Mouse (Mus musculus) forebrain, embryonic 12.5 days (tissue): ENCODE data around the gene Prkrip1. TPM values are rescaled to one million over a fixed set of nuclear protein-coding genes. Genes with fewer than 3 reads are reported as not detected.

Source experiments
- ATAC-seq: fragments of 200-750 bp; cut with Nextera tagmentation; 2 replicates; pipeline ENCODE4 v1.8.0; 2017; ENCODE audit warnings: moderate TSS enrichment; ENCODE audit not compliant: low FRiP score
- H3K27ac ChIP-seq: fragments of 300-500 bp; sonication (generic); 2 replicates; pipeline ENCODE4 v1.5.1; 2016; ENCODE audit warnings: mild to moderate bottlenecking
- H3K27me3 ChIP-seq: fragments of 300-500 bp; sonication (generic); 2 replicates; pipeline ENCODE4 v1.6.1; 2016; ENCODE audit warnings: mild to moderate bottlenecking
- H3K36me3 ChIP-seq: fragments of 300-500 bp; sonication (generic); replicated peaks from 2 replicates; pipeline ENCODE4 v1.6.1; 2016; ENCODE audit warnings: mild to moderate bottlenecking
- H3K4me1 ChIP-seq: fragments of 300-500 bp; sonication (generic); 2 replicates; pipeline ENCODE4 v1.6.1; 2016
- H3K4me2 ChIP-seq: fragments of 300-500 bp; sonication (generic); 2 replicates; pipeline ENCODE4 v1.6.1; 2016; ENCODE audit warnings: mild to moderate bottlenecking, moderate library complexity
- H3K4me3 ChIP-seq: fragments of 300-500 bp; sonication (generic); replicated peaks from 2 replicates; pipeline ENCODE4 v1.5.1; 2016; ENCODE audit warnings: mild to moderate bottlenecking
- H3K9ac ChIP-seq: fragments of 300-500 bp; sonication (generic); 2 replicates; pipeline ENCODE4 v1.6.1; 2016; ENCODE audit warnings: mild to moderate bottlenecking
- H3K9me3 ChIP-seq: fragments of 300-500 bp; sonication (generic); 2 replicates; pipeline ENCODE4 v1.6.1; 2016
- WGBS: fragments of 180-500 bp; shearing (Covaris S2); methylation state at CpG from one replicate; pipeline ENCODE4 v1.1.7; 2016; 5-methylcytosine and 5-hydroxymethylcytosine counted together
- polyA plus RNA-seq: library from polyadenylated mRNA; unstranded; fragments of >200 nt; fragmentation: Nextera tagmentation; extraction: Ambion mirVana; gene quantifications from 2 replicates; pipeline ENCODE4 v1.2.1, GENCODE M21; 2016

The Prkrip1 gene
- 71.0 and 80.1 TPM in 2 replicates for polyA plus RNA-seq

DNA sequence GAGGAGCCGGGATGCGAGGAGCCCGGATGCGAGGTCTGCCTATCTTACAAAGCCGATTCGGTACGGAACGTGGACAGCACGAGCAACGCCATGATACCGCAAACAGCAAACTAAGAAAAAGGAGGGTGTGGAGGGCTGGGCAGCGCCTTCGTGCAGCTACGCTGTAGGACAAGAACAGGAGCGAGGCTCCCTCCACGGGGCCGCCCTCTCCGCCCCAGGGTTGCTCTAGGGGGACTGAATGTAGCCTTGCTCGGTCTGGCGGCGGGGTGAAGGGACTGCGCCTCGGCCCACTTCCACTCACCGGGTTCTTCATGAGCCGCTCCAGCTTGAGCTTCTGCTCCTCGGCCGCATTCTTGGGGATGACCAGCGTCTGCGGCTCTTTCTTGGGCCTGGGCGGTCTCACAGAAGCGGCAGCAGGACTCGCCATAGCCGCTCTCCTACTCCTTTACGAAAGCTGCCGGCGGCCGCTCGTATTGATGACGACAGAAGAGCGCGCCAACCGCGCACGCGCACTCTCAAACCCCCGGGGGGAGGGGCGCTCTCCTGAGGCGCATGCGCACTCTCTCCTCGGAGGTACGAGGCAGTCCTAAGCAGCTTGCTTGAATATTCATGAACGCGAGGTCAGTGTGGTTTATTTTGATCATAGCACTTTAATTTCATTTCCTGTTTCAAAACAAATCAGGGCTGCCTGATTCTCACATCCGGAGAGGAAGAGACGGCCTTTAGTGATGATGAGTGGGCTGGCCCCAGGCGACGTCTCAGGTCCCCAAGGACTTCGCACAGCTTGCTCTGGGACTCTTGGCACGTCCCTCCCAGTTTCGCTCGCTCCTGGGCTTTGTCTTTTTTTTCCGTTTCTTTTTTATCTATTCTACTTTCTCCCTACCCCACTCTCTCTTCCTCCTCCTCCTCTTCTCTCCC lies at the start of gene Prkrip1:
TSS of gene Prkrip1 (minus strand) at position 490 of the 918 bp plus-strand sequence.
- Histone ChIP-seq H3K4me3 (peak within 1 kb of the TSS; percentile 74), H3K36me3 (peaks cover 35% of the 10 kb centered on the region), H3K9ac (peak within 1 kb of the TSS; percentile 84), H3K4me1 (peaks cover 17% of the 10 kb centered on the region), H3K27ac (peak within 1 kb of the TSS; percentile 78), H3K4me2 (peak within 1 kb of the TSS; percentile 90), H3K27me3 (no peaks in the 10 kb centered on the region), H3K9me3 (no peaks in the 10 kb centered on the region)
- peak; percentile 91 for ATAC-seq
- WGBS: under 1% methylated on average over 62 of the region's 62 CpGs

DNA sequence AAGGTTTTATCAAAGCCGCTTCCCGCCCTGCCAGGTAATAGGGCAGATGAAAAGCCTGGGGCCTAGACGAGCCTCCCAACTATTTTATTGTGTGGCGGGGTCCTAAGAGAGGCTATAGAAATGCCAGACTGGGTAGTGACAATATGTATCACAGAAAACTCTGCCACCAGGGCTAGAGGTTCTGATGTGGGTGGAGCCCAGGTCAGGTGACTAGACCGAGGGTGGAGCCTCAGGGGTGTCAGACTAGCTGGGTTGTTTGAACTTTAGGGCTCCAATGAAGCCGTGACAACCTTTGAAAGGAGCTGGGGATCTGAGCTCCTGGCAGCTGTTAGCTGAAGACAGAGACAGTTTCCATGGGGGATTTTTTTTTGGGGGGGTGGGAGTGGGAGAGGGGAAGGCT lies 49.7 kb upstream of the Prkrip1 start:
- Histone ChIP-seq H3K4me3 (no peak overlapping the region), H3K27ac (no peak overlapping the region), H3K4me2 (no peak overlapping the region), H3K36me3 (peaks cover 16% of the 10 kb centered on the region), H3K9me3 (no peaks in the 10 kb centered on the region), H3K4me1 (peaks cover 17% of the 10 kb centered on the region), H3K9ac (no peak overlapping the region), H3K27me3 (0 out of 2 replicates have a peak, but pooled peaks cover 9% of the 10 kb centered on the region)
- no peak for ATAC-seq
- 66% methylated on average over 6 of the region's 6 CpGs for WGBS

DNA sequence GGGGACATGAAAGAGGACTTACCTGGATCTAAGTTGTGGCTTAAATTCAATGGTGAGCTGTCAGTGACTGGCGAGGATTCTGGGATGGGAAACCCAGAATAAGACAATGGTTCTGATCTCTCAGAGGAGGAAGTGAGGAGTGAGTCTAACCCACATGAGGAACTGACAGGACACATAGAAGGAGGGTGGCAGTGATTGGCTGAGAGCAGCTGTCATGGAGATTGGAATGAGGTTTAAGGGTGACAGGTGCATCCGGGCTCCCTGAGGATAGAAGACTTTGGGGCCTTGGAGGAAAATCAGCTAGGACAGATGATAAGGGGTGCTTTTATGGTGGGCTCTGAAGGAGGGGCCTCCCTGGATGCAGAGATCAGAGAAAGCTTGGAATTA lies 47.7 kb upstream of the Prkrip1 start, which contains the start of gene Sh2b2:
TSS of gene Sh2b2 (minus strand) at position 105 of the 387 bp plus-strand sequence.
- ATAC-seq: no peak
- 86% methylated on average over 2 of the region's 2 CpGs for WGBS
- H3K4me1 ChIP-seq: peaks cover 32% of the 10 kb centered on the region
- peak within 1 kb of the TSS; percentile 78; the same call in 1 of the 2 replicates for H3K27ac ChIP-seq
- H3K4me3 ChIP-seq: peak within 1 kb of the TSS; percentile 67
- H3K9ac ChIP-seq: peak within 1 kb of the TSS; percentile 80; the same call in 1 of the 2 replicates
- H3K27me3 ChIP-seq: 0 out of 2 replicates have a peak, but pooled peaks cover 9% of the 10 kb centered on the region
- peaks cover 12% of the 10 kb centered on the region for H3K36me3 ChIP-seq
- no peaks in the 10 kb centered on the region for H3K9me3 ChIP-seq
- peak within 1 kb of the TSS; percentile 88 for H3K4me2 ChIP-seq

DNA sequence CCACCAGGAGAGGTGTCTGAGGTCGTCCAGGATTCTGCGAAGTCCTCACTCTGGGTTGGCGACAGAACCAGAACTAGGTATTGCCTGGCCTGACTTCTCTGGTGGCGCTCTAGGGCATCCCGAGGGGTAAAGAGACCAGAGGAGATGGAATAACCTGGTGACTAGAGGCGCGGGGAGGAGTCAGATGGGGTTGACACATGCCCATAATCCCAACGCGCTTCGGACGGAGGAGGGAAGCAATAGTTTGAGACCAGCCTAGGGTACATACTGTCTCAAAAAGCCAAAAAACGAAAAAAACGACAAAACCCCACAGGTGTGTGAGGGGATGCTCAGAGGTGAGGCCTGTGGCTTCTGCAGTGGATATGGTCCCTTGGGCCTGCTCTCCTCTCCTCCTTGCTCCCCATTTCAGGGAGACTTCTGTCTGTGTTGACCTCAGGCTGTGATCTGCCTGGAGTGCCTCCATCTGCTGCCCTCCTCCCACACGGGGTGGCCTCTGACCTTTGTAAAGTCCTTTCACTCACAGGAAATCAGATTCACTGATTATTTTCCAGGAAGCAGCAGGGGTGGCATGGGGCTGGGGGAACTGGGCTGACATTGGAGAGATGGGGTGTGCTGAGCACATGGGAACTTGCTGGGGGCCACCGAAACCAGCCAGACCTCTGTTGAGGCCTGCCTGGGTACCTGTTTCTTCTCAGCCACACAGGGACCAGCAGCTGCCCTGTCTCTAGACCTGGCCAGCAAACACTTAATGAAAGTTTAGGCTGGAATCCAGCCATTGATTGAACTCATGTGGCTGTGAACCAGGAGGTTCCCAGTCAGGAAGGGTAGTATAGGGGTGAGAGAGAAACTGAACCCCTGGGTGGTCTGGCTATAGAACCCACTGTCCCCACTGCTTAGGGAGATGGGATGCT lies 47.0 kb upstream of the Prkrip1 start:
- Histone ChIP-seq H3K4me1 (peaks cover 39% of the 10 kb centered on the region), H3K9ac (peak overlapping the region; percentile 80; the same call in 1 of the 2 replicates), H3K9me3 (no peaks in the 10 kb centered on the region), H3K4me2 (peak overlapping the region; percentile 88), H3K4me3 (peak overlapping the region; percentile 67), H3K36me3 (peaks cover 6% of the 10 kb centered on the region; the same call in 1 of the 2 replicates), H3K27me3 (0 out of 2 replicates have a peak, but pooled peaks cover 9% of the 10 kb centered on the region), H3K27ac (peak overlapping the region; percentile 78; the same call in 1 of the 2 replicates)
- ATAC-seq: peak; percentile 2; the same call in 1 of the 2 replicates
- WGBS: 15% methylated on average over 15 of the region's 15 CpGs

DNA sequence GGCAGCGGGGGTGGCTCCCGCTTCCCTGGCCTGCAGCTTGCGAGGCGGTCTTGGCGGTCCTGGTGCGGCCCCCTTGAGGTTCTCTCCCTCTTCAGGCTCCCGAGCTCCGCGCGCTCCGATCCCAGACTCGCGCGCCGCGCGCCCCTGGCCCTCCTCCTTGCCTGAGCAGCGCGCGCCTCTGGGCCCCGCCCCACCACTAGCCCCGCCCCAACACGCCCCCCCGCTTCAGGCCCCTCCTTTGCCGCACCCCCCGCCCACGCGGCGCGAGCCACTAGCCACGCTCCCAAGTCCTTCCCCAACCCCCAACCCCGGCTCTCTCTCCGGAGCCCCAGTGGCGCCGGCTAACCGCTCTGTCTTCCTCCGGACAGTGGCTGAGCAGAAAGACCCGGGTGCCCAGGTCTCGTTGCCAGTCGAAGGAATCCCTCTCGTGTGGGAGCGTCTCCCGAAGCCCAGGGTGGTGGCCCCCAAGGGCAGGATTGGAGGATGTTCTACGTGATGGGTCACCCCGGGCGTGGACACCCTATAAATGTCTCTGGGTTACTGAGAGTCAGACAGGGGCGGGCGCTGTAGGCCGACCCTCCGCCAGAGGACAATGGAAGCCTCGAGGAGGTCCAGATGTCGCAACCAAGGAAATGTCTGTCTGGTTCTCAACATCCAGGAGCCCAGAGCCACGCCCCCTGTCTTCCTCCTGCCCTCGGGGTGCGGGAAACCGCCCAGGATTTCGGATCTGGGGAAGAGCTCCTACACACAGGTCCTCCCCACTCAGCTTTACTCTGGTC lies 46.2 kb upstream of the Prkrip1 start:
- H3K27ac ChIP-seq: peak overlapping the region; percentile 78
- H3K4me1 ChIP-seq: peaks cover 42% of the 10 kb centered on the region
- under 1% methylated on average over 41 of the region's 57 CpGs for WGBS
- no peaks in the 10 kb centered on the region for H3K9me3 ChIP-seq
- ATAC-seq: peak; percentile 84
- H3K27me3 ChIP-seq: 0 out of 2 replicates have a peak, but pooled peaks cover 9% of the 10 kb centered on the region
- H3K4me2 ChIP-seq: peak overlapping the region; percentile 88
- H3K9ac ChIP-seq: peak overlapping the region; percentile 80
- peak overlapping the region; percentile 67 for H3K4me3 ChIP-seq
- H3K36me3 ChIP-seq: peaks cover 1% of the 10 kb centered on the region; the same call in 1 of the 2 replicates

DNA sequence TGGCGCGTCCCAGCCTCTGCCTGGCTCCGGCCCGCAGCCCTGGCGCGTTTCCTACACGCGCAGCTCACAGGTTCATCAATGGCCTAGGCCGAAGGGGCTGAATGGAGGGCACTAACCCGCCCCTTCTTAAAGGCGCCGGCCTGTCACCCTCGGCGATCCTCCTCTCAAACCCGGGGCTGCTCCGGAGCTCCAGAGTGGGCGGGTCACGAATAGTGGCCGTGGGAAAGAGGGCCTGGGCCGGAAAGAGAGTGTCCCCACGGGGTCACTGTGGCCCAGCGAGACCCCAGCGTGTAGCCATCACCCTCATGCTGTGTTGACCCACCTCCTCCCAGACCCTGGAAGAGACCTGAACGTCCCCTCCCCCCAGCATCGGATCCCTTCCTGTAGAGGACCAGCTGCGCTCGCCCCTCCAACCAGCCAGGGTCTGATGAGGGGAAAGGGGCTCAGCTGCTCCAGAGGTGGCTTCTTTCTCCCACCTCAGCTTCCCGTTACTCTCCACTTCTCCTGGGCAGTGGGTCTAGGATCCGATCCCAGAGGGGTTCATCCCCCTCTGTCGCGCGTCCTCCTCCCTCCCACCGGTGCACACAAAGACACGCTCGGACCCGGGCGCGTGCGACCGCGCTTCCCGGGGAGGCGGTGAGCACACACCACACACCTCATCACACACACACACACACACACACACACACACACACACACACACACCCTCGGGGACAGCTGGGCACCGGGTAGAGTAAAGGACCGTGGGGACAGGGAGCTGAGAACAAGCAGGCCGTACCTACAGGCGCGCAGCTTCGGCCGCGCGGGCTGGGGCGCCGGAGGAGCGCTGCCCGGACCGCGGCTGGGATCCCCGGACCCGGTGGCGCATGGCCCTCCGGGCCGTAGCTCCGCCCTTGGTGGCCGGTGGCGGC lies 45.3 kb upstream of the Prkrip1 start:
- WGBS: under 1% methylated on average over 58 of the region's 67 CpGs
- peak overlapping the region; percentile 67 for H3K4me3 ChIP-seq
- H3K27ac ChIP-seq: peak overlapping the region; percentile 78
- no peaks in the 10 kb centered on the region for H3K9me3 ChIP-seq
- 0 out of 2 replicates have a peak, but pooled peaks cover 9% of the 10 kb centered on the region for H3K27me3 ChIP-seq
- peaks cover 42% of the 10 kb centered on the region for H3K4me1 ChIP-seq
- H3K9ac ChIP-seq: peak overlapping the region; percentile 80
- ATAC-seq: peak; percentile 61
- peak overlapping the region; percentile 88 for H3K4me2 ChIP-seq
- H3K36me3 ChIP-seq: no peaks in the 10 kb centered on the region; the same call in 1 of the 2 replicates

DNA sequence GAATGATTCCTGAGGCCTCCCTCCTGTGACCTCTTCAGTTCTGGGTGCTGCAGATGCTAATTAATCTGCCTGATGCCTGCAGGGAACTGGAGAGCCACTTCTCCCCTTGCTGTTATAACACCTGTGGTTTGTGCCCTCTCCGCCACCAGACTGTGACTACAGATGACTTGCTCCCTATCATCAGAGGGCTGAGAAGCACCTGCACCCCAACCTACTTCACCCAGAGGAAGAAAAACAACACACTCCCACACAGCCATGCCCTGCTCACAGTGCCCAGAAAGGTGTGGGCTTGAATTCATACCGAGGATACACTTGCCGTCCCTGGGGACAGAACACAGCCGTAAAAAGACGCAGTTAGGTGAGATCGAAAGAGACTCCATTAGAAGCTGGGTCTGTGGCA lies 42.4 kb upstream of the Prkrip1 start:
- 81% methylated on average over 6 of the region's 6 CpGs for WGBS
- H3K4me3 ChIP-seq: no peak overlapping the region
- no peak overlapping the region for H3K4me2 ChIP-seq
- no peak overlapping the region for H3K27ac ChIP-seq
- no peak for ATAC-seq
- peaks cover 56% of the 10 kb centered on the region for H3K4me1 ChIP-seq
- H3K9ac ChIP-seq: no peak overlapping the region
- 0 out of 2 replicates have a peak, but pooled peaks cover 13% of the 10 kb centered on the region for H3K27me3 ChIP-seq
- no peaks in the 10 kb centered on the region for H3K9me3 ChIP-seq
- no peaks in the 10 kb centered on the region for H3K36me3 ChIP-seq

DNA sequence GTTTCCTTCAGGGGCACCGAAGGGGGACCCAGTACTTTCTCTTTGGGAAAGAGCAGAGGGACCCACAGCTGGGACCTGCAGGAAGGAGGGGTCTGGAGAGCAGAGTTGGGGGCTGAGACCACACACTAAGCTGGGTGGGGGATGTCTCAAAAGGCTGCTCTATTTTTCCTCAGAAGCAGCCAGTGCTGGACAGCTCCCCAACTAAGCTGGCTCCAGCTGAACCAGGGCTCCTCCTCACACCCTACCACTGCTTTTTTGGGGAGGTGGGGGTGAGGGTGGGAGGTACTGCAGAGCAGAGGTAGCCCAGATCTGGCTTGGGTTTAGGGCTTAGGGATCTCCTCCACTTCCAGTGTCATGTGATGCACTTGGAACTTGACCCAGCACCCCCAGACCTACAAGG lies 41.6 kb upstream of the Prkrip1 start:
- H3K9me3 ChIP-seq: no peaks in the 10 kb centered on the region
- 0 out of 2 replicates have a peak, but pooled peaks cover 8% of the 10 kb centered on the region for H3K27me3 ChIP-seq
- no peaks in the 10 kb centered on the region for H3K36me3 ChIP-seq
- H3K9ac ChIP-seq: no peak overlapping the region
- H3K4me2 ChIP-seq: no peak overlapping the region
- ATAC-seq: no peak
- WGBS: 73% methylated on average over 1 of the region's 1 CpGs
- H3K4me1 ChIP-seq: peaks cover 50% of the 10 kb centered on the region
- no peak overlapping the region for H3K27ac ChIP-seq
- H3K4me3 ChIP-seq: no peak overlapping the region

DNA sequence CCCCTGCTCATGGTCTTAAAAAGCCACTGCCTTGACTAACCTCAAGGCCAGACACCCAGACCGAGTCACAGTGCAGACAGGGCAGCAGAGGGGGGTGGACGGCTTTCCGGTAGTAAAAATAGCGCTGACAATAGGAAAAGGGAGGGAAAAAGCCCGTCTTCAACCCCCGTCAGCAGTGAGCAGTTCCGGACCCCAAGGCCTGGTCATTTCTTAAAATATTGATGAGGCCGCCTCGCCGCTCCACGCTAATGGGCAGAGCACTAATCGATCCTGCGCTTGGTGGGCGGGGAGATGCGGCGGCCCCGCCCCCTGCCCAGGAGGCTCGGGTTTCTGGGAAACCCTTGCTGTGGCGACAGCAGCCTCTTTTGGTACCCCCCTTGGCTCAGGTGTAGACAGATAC lies 38.8 kb upstream of the Prkrip1 start:
- Histone ChIP-seq H3K9me3 (no peaks in the 10 kb centered on the region), H3K4me3 (peak overlapping the region; percentile 26), H3K36me3 (no peaks in the 10 kb centered on the region), H3K4me1 (peaks cover 39% of the 10 kb centered on the region), H3K9ac (0 out of 2 replicates have a peak overlapping the region, but pooled peaks have one; percentile 27), H3K4me2 (peak overlapping the region; percentile 56), H3K27ac (no peak overlapping the region), H3K27me3 (0 out of 2 replicates have a peak, but pooled peaks cover 4% of the 10 kb centered on the region)
- 3% methylated on average over 19 of the region's 19 CpGs for WGBS
- ATAC-seq: no peak

DNA sequence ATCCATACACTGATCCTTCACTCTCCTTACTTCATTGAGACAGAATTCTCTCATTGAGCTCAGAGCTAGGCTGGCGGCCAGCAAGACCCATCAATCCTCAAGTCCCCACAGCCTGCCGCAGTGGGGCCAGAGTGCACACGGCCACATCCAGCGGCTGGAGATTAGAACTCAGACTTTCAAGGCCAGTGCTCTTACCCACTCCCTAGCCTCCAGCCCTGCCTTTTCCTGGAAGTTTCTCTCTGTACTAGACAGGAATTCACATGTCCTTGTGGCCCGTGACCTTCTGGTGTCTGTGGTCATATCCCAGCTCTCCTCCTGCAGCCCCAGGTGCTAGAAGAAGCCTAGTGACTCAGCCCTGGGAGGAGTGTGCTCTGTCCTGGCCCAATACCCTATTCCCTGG lies 37.8 kb upstream of the Prkrip1 start:
- Histone ChIP-seq H3K9ac (no peak overlapping the region), H3K27me3 (peaks cover 10% of the 10 kb centered on the region; the same call in 1 of the 2 replicates), H3K36me3 (peaks cover 5% of the 10 kb centered on the region), H3K4me1 (peaks cover 32% of the 10 kb centered on the region), H3K27ac (no peak overlapping the region), H3K9me3 (no peaks in the 10 kb centered on the region), H3K4me2 (no peak overlapping the region), H3K4me3 (no peak overlapping the region)
- 89% methylated on average over 5 of the region's 5 CpGs for WGBS
- no peak for ATAC-seq
